Mouse (Mus musculus): ENCODE measurements around the gene Atrip. TPM values are rescaled to one million over a fixed set of nuclear protein-coding genes. Genes with fewer than 3 reads are reported as not detected.
A peak's percentile ranks its signal among the peaks of the same experiment; 100 is the strongest.

The Atrip gene
- 10 to 100 TPM; 15.3 to 16.3 TPM for polyA plus RNA-seq (2017; shearing (Covaris generic))

GRCm38 (mm10) chr9:109073661-109074573 is at the start of gene Atrip:
Gene Atrip (minus strand): TSS chr9:109074124.
- peak; percentile 99 for ATAC-seq

DNA sequence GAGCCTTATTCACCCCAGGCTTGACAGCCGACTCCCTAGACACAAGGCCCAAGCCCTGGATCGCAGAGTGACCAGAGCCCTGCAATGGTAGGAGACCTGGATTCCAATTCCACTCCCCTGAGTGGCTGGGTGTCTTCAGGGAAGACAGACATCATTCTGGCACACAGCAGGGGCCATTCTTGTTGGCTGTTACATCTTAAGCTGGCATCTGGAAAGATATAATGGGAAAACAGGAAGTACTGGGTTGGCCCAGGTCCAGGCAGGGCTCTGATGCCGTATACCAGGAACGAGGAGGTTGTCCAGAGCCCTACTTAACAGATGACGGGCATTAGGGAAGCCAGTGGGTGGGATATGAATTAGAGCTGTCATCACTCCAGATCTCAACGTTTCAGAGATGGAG is 49.3 kb upstream of the Atrip start:
- no peak for ATAC-seq

DNA sequence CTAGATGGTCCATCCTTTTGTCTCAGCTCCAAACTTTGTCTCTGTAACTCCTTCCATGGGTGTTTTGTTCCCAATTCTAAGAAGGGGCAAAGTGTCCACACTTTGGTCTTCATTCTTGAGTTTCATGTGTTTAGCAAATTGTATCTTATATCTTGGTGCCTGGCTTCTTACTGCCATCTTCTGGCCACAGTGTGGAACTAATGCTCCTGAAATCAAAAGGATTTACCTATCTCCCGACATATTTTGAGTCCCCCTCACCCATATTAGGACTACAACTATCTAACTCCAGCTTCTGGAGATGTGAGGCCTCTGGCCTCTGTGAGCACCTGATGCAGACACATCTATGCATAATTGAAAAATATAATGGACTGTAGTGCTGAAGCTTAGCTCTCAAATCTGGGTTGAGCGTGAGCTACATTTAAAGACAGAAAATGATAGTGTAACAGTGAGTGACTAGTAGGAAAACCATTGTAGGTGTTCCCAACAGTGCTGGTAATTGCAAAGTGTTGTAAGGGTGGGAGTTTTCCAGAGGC is 48.7 kb upstream of the Atrip start:
- no peak for ATAC-seq

- no peak for ATAC-seq
These were observed 47.0 kb upstream of the Atrip start for GRCm38 (mm10) chr9:109120956-109121355.

- ATAC-seq, result no peak
These were observed 45.6 kb upstream of the Atrip start for GRCm38 (mm10) chr9:109119571-109119970.

DNA sequence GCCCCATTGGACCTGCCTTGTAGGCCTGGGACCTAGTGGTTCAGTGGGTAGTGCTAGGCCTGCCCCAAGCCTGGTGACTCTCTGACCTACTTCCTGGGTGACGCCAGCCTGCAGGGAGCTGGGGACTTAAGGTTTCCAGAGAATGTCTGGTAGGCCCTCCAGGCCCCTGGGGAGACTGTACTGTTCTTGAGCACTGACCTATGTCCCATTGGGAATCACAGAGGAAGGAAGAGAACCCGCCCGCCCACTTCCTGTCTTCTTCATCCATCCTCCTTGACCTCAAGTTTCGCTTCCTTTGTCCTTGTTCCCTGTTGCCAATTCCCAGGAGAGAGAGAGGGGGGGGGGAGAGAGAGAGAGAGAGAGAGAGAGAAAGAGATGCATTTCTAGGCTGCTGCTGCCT is 44.2 kb upstream of the Atrip start:
- ATAC-seq, result no peak

DNA sequence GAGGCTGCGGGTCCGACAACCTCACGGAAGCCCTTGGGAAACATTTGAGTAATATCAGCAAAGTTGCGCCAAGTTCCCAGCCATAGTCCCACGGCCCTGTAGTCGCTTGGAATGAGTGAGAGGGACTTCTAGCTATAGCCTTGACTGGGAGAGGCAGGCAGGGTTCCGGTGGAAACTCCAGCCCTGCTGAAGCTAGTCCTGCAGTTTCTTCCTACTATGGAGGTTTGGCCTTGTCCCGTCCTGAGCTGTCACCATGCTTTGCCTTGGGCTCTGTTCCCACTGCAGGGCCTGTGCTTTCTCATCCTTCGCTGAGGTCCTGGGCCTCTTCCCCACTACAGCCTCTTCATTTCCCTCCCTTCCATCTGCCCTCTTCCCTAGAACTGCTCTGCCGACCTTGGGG is 42.3 kb upstream of the Atrip start:
- no peak for ATAC-seq

DNA sequence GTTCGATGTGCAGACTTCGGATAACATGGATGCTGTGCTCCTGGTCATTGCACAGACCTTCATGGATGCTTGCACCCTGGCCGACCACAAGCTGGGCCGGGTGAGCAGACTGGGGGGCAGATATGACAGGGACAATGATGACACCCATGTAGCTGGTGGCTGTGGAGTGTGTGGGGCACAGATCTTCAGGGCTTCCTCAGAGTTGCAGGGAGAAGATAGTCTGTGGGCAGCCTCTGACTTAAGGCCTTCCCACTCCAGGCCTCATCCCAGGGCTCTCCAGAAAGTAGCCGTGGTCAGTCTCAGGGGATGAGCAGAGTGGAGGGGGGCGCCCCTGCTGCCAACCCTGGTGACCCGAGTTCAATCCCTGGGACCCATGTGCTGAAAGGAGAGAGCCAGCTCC is 40.9 kb upstream of the Atrip start:
- ATAC-seq, result no peak

- no peak for ATAC-seq
These were observed 40.4 kb upstream of the Atrip start for GRCm38 (mm10) chr9:109114276-109114675.

DNA sequence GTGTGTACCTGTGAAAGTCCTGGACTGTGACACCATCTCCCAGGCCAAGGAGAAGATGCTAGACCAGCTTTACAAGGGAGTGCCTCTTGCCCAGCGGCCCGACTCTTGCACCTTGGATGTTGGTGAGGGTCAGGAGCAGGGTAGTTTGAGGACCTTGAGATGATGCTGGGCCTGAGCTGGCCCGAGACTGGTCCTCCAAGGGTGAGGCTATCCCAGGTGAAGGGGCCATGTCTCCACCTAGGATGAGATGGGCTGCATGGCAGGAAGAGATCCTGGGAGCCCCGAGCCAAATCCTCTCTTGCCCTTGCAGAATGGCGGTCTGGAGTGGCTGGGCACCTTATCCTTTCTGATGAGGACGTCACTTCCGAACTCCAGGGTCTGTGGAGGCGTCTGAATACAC is 39.4 kb upstream of the Atrip start:
- no peak for ATAC-seq

- no peak for ATAC-seq
These were observed 37.7 kb upstream of the Atrip start for GRCm38 (mm10) chr9:109111591-109111990.

DNA sequence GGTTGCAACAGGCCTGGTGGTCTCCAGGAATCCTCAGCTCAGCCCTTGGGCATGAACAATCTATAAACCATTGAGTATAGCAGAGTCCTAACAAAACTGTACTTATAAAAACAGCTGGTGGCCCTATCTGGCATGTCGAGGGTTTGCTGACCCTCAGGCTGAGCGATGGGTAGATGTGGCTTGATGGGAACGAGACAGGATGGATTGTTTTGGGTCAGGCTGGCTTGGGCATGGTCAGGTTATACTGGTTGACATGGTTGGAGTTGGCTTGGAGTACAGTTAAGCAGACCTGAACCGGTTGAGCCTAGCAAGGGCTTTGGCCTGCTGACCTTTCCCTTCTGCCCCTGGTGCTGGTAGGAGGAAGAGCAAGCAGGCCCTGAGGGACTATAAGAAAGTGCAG is 37.2 kb upstream of the Atrip start:
- no peak for ATAC-seq

DNA sequence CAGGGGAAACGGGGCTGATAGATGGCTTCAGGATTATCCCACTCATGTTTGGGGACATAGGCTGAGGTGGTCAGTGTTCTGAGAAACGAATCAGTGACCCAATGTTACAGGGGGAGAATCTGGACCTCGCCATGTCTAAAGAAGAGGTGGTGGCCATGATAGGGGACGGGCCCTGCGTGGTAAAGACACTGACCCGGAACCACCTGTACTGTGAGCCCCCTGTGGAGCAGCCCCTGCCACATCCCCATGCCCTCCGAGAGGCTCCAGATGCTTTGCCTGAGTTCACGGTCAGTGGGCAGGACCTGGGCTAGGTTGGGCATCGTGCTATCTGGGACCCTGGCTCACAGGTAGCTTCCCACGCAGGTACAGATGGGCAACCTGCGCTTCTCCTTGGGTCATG is 36.3 kb upstream of the Atrip start:
- no peak for ATAC-seq

DNA sequence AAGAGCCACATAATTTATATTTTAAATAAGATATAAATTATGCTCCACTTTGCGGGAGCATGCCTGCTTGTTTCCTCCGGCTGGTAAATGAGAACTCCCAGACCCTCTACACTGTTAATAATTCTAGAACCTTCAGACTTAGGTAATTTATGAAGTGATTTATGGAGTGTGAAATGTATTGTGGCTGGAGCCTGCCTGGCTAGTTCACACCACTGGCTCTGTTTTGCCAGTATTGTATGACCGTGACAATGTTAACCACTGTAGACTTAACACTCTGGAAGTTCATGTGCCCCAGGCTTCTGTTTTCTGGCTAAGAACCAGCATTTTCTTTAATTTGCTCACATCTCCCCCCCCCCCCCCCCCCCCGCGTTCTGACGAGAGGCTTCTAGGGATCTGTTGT is 33.4 kb upstream of the Atrip start:
- ATAC-seq, result no peak

- ATAC-seq, result no peak
These were observed 31.7 kb upstream of the Atrip start for GRCm38 (mm10) chr9:109105648-109106047.

- no peak for ATAC-seq
These were observed 31.1 kb upstream of the Atrip start for GRCm38 (mm10) chr9:109105011-109105410.

DNA sequence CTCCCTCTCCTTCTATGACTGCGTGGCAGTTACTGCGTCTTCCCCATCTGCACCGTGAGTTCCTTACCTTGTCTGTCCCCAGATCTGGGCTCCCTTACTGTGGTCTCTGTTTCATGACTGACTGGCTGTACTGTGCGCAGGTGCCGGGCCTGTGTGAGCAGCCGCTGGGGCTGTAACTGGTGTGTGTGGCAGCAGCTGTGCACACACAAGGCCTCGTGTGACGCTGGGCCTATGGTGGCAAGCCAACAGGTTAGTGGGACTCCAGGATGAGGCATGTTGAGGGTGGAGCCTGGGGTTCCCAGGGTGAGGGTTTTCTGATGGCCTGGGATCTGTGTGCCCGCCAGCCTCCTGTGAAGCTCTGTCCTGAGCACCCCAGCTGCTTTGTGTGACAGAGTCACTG is 30.2 kb upstream of the Atrip start:
- ATAC-seq, result no peak

- no peak for ATAC-seq
These were observed 29.3 kb upstream of the Atrip start for GRCm38 (mm10) chr9:109103250-109103649.

- no peak for ATAC-seq
These were observed 28.6 kb upstream of the Atrip start for GRCm38 (mm10) chr9:109102541-109102940.

- no peak for ATAC-seq
These were observed 28.1 kb upstream of the Atrip start for GRCm38 (mm10) chr9:109101933-109102445.

- no peak for ATAC-seq
These were observed 26.5 kb upstream of the Atrip start for GRCm38 (mm10) chr9:109100307-109100928.

DNA sequence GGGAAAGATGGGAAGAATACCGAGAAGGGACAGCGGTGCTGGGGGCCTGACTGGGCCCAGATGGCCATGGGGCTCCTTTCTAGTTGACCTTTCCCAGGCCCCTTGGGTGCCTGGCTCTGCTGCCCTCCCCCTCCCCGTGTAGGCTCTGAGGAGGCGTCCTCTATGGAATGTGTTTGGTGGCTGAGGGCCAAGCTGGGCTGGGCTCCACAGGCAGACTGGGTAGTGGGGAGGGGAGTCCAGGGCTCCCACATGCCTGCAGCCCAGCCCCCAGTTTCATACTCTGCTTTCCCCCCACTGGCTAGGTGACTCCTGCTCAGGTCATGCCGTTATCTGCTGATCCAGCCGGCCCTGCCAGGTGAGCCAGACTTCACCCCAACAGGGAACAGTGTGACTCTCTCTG is 25.0 kb upstream of the Atrip start:
- ATAC-seq, result no peak

- no peak for ATAC-seq
These were observed 24.4 kb upstream of the Atrip start for GRCm38 (mm10) chr9:109098366-109098765.

DNA sequence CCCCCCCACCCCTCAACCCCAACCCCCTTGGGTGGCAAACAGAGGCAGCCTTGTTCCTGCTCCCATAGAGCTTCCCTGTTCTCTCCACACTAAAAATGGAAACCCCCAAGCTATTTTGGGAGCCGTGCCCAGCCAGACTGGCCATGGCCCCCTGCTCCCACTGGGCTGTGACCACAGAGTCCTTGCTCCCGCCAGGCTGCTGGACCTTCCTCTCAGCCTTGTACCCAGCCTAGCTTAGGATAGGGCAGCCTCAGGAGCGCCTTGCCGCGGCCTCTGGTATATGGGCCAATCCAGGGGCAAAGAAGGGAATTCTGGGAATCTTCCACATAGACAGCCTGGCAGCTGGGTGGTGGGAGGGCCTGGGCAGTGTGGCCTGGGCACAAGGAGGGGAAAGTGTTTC is 23.9 kb upstream of the Atrip start:
- no peak for ATAC-seq
